Mouse (Mus musculus) lung, adult 2 months (tissue): Measurements from ENCODE around the gene Aup1.

Experiments used
- CTCF ChIP-seq: fragments of 200-500 bp; IDR thresholded peaks from 2 replicates; pipeline ENCODE4 v1.5.1; 2011; ENCODE audit warnings: mild to moderate bottlenecking, low read length, control low read depth; ENCODE audit not compliant: insufficient read depth
- POLR2A ChIP-seq: fragments of 200-500 bp; IDR thresholded peaks from 2 replicates; pipeline ENCODE4 v1.6.1; 2011; ENCODE audit warnings: low read depth, mild to moderate bottlenecking, control low read depth, low read length, borderline replicate concordance; ENCODE audit errors: extremely low read depth

GRCm38 (mm10) chr6:83019044-83019443, 35.3 kb upstream of the Aup1 start:
- TF ChIP-seq CTCF (no peak), POLR2A (no peak)
